In genomic region chr3:31126848-31127247, GRCm38 (mm10) we compare ENCODE assay signal across 18 mouse cellular contexts. TPM values are rescaled to one million over a fixed set of nuclear protein-coding genes. Genes with fewer than 3 reads are reported as not detected.
A peak's percentile ranks its signal among the peaks of the same experiment; 100 is the strongest.
DNase-seq lines count a peak whose midpoint lies in the region; ATAC-seq and TF ChIP-seq lines count a peak whose summit lies in the region.
"Had no signal": no experiment of that assay in that cellular context is flagged by ENCODE, and none has a peak within 500 bp of the region (broad histone marks: within the 10 kb centered on the region; RNA-seq: fewer than 3 reads in every experiment).

No protein-coding gene starts in this region.

- H3K4me1 ChIP-seq in heart, embryonic 12.5 days (replicated peaks), result peaks cover 6% of the 10 kb centered on the region; the same call in 1 of the 2 replicates
- peaks cover 9% of the 10 kb centered on the region; the same call in 1 of the 2 replicates for H3K4me1 ChIP-seq in kidney, adult 2 months (ENCODE audit: control insufficient read depth, insufficient read depth, low read length)
- H3K4me1 ChIP-seq in forebrain, embryonic 15.5 days, result no peaks in the 10 kb centered on the region
- H3K4me1 ChIP-seq: embryonic facial prominence, embryonic 13.5 days had no signal

- no peak for ATAC-seq in heart, embryonic 12.5 days (ENCODE audit: insufficient number of reproducible peaks, low FRiP score)
- ATAC-seq in forebrain, embryonic 15.5 days (replicated peaks), result no peak
- ATAC-seq: forebrain, embryonic 16.5 days had no signal

- 0 out of 2 replicates have a peak overlapping the region, but pooled peaks have one; percentile 10 for H3K27ac ChIP-seq in heart, embryonic 12.5 days (ENCODE audit: poor library complexity, severe bottlenecking)
- H3K27ac ChIP-seq in kidney, adult 2 months (ENCODE audit: insufficient read depth, low read depth, low read length), result peak overlapping the region; percentile 89; the same call in 1 of the 2 replicates
- no peak overlapping the region for H3K27ac ChIP-seq in forebrain, embryonic 15.5 days (replicated peaks)
- H3K27ac ChIP-seq: embryonic facial prominence, embryonic 13.5 days; left cerebral cortex, adult 2 months had no signal

- peaks cover 17% of the 10 kb centered on the region for H3K36me3 ChIP-seq in heart, embryonic 12.5 days
- H3K36me3 ChIP-seq in kidney, adult 2 months (ENCODE audit: control insufficient read depth, insufficient read depth, low read length), result no peaks in the 10 kb centered on the region; the same call in 1 of the 2 replicates
- H3K36me3 ChIP-seq in forebrain, embryonic 15.5 days, result peaks cover 13% of the 10 kb centered on the region

- H3K9me3 ChIP-seq in heart, embryonic 12.5 days (replicated peaks), result no peaks in the 10 kb centered on the region
- H3K9me3 ChIP-seq in forebrain, embryonic 15.5 days, result no peaks in the 10 kb centered on the region
- H3K9me3 ChIP-seq: embryonic facial prominence, embryonic 13.5 days; G1E had no signal

- 60% methylated on average over 3 of the region's 3 CpGs for WGBS in heart, embryonic 12.5 days
- WGBS in kidney, adult 2 months, result 34% methylated on average over 3 of the region's 3 CpGs
- 90% methylated on average over 3 of the region's 3 CpGs for WGBS in forebrain, embryonic 15.5 days

- no peak for DNase-seq in heart, postnatal 36 days
- peak; percentile 42 for DNase-seq in adrenal gland, postnatal 10 days
- DNase-seq in kidney, adult 2 months, result peak; percentile 81
- DNase-seq in kidney, postnatal 25 days, result peak; percentile 30 to 62
- DNase-seq in gastrocnemius, postnatal 10 days, result no peak
- DNase-seq: cerebellum, adult 11-12 months; cerebellum, postnatal 14 days; left cerebral cortex, postnatal 4 days; liver; lung, adult 2 months; lung, postnatal 4 days; right cerebral cortex, adult 18-20 months had no signal

- H3K9ac ChIP-seq in heart, embryonic 12.5 days, result no peak overlapping the region
- no peak overlapping the region for H3K9ac ChIP-seq in forebrain, embryonic 15.5 days (replicated peaks)
- H3K9ac ChIP-seq: embryonic facial prominence, embryonic 13.5 days had no signal

- no peak for TF ChIP-seq CTCF in kidney, adult 2 months (conservative IDR thresholded peaks at IDR 0.05; ENCODE audit: insufficient read depth, insufficient read length, low read depth, low read length)

- TF ChIP-seq POLR2A in kidney, adult 2 months (IDR thresholded peaks at IDR 0.05; ENCODE audit: low read depth, low read length), result no peak

- no peak overlapping the region for H3K4me2 ChIP-seq in heart, embryonic 12.5 days
- no peak overlapping the region for H3K4me2 ChIP-seq in forebrain, embryonic 15.5 days (replicated peaks)
- H3K4me2 ChIP-seq: embryonic facial prominence, embryonic 13.5 days had no signal

- H3K4me3 ChIP-seq in heart, embryonic 12.5 days, result no peak overlapping the region
- no peak overlapping the region for H3K4me3 ChIP-seq in kidney, adult 2 months (ENCODE audit: insufficient read depth, low read depth, low read length)
- no peak overlapping the region for H3K4me3 ChIP-seq in forebrain, embryonic 15.5 days
- H3K4me3 ChIP-seq: embryonic facial prominence, embryonic 13.5 days; left cerebral cortex, adult 2 months had no signal

- intact Hi-C loops in heart, postnatal 36 days (cut with DNase I), result no loop called here

- no peaks in the 10 kb centered on the region for H3K27me3 ChIP-seq in heart, embryonic 12.5 days (replicated peaks)
- no peaks in the 10 kb centered on the region for H3K27me3 ChIP-seq in kidney, adult 2 months (replicated peaks; ENCODE audit: control insufficient read depth, insufficient read depth, low read length)
- no peaks in the 10 kb centered on the region for H3K27me3 ChIP-seq in forebrain, embryonic 15.5 days
- H3K27me3 ChIP-seq: embryonic facial prominence, embryonic 13.5 days had no signal

RNA-seq across cellular contexts. Expression of gene Cldn11, which starts 22.9 kb away (rescaled TPM):
- 4.6 and 4.7 TPM in 2 replicates for polyA plus RNA-seq in heart, embryonic 12.5 days (2016; fragmentation: Nextera tagmentation; extraction: Ambion mirVana)
- total RNA-seq in heart, postnatal 36 days (2021), result 1 to 10 TPM in 1 of 2 experiments, under 1 TPM in 1; 0.87 to 1.1 TPM
- 10 to 100 TPM; 15.7 to 16.8 TPM for total RNA-seq in adrenal gland, postnatal 10 days (2021)
- 2.8 and 6.0 TPM in 2 replicates for polyA plus RNA-seq in kidney, adult 2 months (2012; rRNA removed)
- 1 to 10 TPM in 1 of 2 experiments, under 1 TPM in 1; 0.95 to 2.0 TPM for total RNA-seq in gastrocnemius, postnatal 10 days (2021)
- polyA plus RNA-seq in forebrain, embryonic 15.5 days (2015; fragmentation: Nextera tagmentation; extraction: Ambion mirVana), result 34.8 and 40.0 TPM in 2 replicates
- total RNA-seq: G1E had no signal
- polyA plus RNA-seq: G1E had no signal

RNA-seq across cellular contexts. Expression of gene Skil, which starts 32.0 kb away (rescaled TPM):
- polyA plus RNA-seq in heart, embryonic 12.5 days (2016; fragmentation: Nextera tagmentation; extraction: Ambion mirVana), result 30.2 and 30.3 TPM in 2 replicates
- total RNA-seq in heart, postnatal 36 days (2021), result 10 to 100 TPM; 15.0 to 17.0 TPM
- 10 to 100 TPM; 37.7 to 53.8 TPM for total RNA-seq in adrenal gland, postnatal 10 days (2021)
- polyA plus RNA-seq in kidney, adult 2 months (2012; rRNA removed), result 5.8 and 7.7 TPM in 2 replicates
- 10 to 100 TPM; 17.6 to 19.3 TPM for total RNA-seq in gastrocnemius, postnatal 10 days (2021)
- 28.6 and 30.7 TPM in 2 replicates for polyA plus RNA-seq in forebrain, embryonic 15.5 days (2015; fragmentation: Nextera tagmentation; extraction: Ambion mirVana)

Comparison
In these comparisons a context has a peak if more than half of its experiments do, and no peak if none do; other contexts are left out.
1. DNase-seq: peak in adrenal gland, postnatal 10 days (single experiment), kidney, adult 2 months (single experiment) and kidney, postnatal 25 days (2 of 2); none in heart, postnatal 36 days (0 of 2) and gastrocnemius, postnatal 10 days (single experiment).
2. RNA of gene Cldn11, which starts 22.9 kb away (total RNA-seq): 15.7 to 16.8 TPM in adrenal gland, postnatal 10 days; 0.95 to 2.0 TPM in gastrocnemius, postnatal 10 days and 0.87 to 1.1 TPM in heart, postnatal 36 days; every median in the first group is over 4 times any median in the second.